Mouse (Mus musculus) bone marrow macrophage, adult 2 months (primary cell): ENCODE results near the gene 1700028P14Rik.

Source experiments
- CTCF ChIP-seq: IDR thresholded peaks from 2 replicates; pipeline ENCODE4 v1.5.1; 2012; ENCODE audit warnings: low read depth, mild to moderate bottlenecking, low read length, moderate library complexity
- POLR2A ChIP-seq: IDR thresholded peaks from 2 replicates; pipeline ENCODE4 v1.6.1; 2012; ENCODE audit warnings: mild to moderate bottlenecking, low read depth, low read length, borderline replicate concordance

- no peak for TF ChIP-seq POLR2A
- no peak for TF ChIP-seq CTCF
These were observed 11.5 kb upstream of the 1700028P14Rik start for GRCm38 (mm10) chr19:23664083-23664482.
